Mouse (Mus musculus) cerebellum, postnatal 4 days (tissue): ENCODE measurements around the gene Gatd1.
A peak's percentile ranks its signal among the peaks of the same experiment; 100 is the strongest.
"Not testable (repeated sequence)": the region's sequence is repeated elsewhere in the genome, so short reads cannot be mapped to it uniquely, and the experiment has no call there.

Experiments used
- DNase-seq, 2 experiments: peaks; one replicate each; pipeline ENCODE4 v3.0.0; 2022; ENCODE audit warnings: low spot score in 2 of 2, mixed read lengths in 1 of 2

Gatd1 gene

DNA sequence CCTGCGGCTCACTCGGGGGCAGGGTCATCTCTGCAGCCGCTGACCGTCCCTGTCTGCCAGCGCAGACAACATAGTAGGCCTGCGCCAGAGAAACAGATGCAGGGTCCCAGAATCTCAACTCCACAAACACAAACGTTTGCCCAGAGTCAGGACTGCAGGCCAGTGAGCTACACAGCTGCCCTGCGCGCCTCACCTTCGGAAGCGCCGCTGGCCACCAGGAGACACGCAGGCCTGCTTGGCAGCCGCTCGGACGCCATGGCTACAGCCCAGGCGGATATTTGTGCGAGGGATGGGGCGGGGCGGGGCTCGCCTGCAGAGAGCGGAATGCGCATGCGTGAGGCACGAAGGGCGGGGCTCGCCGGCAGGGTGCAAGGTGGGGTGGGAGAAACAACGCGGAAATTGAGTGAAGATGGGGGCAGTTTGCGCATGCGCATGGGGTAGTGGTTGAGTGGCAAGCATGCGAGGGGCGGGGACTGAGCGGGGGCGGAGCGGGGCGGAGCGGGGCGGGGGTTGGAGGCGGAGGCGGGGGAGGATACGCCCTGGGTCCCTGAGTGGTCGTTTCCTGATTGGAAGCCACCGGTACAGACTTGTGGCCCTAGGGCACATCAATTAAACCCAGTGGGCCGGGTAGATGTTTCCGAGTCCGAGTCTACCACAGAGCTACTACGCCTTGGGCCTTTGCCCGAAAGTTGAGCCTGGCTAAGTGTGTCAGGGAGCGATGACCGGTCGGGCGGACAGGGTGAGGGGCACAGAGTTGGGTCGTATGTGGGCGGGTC lies at the start of gene Gatd1:
Gatd1 (minus strand) TSS at position 328 of the 776 bp plus-strand sequence.
- peak; percentile 100 for DNase-seq

DNA sequence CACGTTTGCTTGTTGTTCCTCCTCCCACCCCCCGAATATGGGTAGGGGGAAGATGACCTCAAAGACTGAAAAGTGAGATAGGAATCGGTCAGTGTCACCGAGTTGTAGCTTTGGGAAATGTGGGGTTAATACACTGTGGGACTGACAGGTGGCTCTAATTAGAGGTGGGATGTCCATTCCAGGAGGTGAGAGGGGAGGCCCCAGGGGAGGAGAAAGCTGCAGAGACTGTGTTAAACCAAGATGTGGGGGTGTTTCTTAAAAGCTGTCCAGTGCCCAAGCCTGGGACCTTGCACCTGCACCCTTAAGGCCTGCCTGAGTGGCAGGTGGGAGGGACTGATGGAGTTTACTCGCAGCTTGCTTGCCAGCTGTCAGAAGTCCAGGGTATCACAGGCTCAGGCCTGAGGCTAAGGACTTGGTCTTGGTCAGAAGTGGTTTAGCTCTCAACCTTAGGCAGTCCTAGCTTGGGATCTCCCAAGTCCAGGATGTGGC lies 48.4 kb upstream of the Gatd1 start:
- DNase-seq: no peak

DNA sequence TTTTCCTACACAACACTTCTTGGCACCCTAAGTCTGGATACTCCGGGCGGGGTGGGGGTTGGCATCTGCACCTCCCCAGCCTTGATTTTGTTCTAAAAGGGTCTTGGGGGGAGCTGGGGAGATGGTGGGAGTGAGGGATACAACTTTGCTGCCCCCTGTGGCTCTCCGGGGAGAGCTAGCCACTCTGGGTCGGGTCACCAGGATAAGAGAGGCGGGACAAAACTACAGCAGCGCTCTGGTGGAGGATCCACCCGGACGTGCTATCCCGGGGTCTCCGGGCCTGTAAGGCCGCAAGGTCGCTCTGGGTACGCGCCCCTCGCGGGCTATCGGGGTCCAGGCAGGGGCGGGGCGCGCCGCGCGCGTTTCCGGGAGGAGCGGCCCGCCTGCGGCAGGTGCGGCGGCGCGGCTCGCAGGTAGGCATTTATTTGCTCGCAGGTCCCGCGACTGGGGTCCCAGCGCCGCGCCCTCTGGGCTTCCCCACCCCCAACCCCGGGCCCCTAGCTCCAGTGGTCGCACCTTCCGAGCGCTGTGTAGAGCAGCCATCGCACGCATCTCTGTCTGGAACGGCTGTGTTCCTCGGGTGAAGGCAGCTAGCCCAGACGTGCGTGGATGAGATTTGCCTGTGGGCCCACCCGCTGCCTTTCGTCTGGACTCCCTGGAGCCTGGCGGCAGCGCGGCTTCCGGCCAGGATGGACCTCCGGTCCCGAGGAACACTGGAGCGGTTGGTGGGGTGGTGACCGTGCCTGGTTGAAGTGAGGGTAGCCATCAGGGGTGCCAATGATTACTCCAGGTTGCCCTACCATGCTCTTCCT lies 47.8 kb upstream of the Gatd1 start:
- DNase-seq: no peak

GRCm38 (mm10) chr7:141460391-141461113 lies 46.6 kb upstream of the Gatd1 start, which contains the start of gene Cracr2b:
Gene Cracr2b (plus strand): TSS chr7:141461094.
- no peak for DNase-seq

DNA sequence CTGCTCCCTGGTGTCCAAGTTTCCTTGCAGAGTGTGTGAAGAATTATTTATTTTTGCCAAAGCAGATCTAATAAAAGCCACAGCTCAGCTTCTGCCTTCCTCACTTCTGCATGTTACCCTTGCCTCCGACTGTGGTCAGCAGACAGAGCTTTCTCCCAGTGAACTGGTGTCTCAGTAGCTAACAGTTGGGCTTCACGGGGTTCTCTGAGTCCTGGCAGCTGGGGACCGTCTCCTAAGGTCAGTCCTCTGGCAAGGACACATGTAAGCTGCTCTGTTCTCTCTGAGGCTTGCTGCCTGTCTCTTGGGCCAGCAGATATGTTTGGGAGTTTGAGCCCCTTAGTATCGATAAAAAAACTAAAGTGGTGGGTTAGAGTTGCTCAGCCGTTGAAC lies 46.1 kb upstream of the Gatd1 start:
- no peak for DNase-seq

DNA sequence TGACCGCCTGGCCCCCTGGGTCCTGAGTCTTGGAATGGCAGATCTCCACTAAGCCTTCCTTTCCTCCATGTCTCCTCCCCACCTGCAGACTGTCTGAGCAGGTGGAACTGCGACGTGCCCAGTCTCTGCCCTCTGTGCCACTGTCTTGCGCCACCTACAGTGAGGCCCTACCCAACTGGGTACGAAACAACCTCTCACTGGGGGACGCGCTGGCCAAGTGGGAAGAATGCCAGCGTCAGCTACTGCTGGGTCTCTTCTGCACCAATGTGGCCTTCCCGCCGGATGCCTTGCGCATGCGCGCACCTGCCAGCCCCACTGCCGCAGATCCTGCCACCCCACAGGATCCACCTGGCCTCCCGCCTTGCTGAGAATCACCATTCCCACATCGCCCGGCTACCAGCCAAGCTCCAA lies 45.4 kb upstream of the Gatd1 start:
- no peak for DNase-seq

DNA sequence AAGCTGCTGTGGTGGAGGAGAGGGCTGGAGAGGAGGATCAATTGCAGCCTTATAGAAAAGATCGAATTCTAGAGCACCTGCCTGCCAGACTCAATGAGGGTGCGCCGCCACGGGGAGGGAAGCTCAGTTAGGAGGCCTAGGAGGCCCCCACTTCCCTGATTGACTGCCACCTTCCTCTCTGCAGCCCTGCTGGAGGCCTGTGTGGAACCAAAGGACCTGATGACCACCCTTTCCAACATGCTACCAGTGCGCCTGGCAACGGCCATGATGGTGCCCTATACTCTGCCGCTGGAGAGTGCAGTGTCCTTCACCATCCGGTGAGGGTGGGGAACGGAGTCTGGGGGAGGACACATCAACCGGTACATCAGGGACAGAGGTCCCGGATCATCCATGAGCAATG lies 44.7 kb upstream of the Gatd1 start:
- DNase-seq: no peak

- DNase-seq: no peak
Observed at GRCm38 (mm10) chr7:141457986-141458660, 44.2 kb upstream of the Gatd1 start.

DNA sequence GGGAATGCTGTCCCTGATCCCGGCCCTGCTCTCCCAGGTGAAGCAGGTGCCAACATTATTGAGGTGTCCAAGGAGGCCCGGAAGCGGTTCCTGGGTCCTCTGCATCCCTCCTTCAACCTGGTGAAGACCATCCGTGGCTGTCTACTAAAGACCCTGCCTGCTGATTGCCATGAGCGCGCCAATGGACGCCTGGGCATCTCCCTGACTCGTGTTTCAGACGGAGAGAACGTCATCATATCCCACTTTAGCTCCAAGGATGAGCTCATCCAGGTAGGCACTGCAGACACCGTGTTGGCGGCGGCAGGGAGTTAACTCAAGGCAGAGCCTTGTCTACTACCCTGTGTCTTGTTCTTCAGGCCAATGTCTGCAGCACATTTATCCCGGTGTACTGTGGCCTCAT lies 43.3 kb upstream of the Gatd1 start:
- no peak for DNase-seq

- no peak for DNase-seq
Observed at GRCm38 (mm10) chr7:141456739-141457138, 42.8 kb upstream of the Gatd1 start.

- DNase-seq: no peak
Observed at GRCm38 (mm10) chr7:141455610-141456314, 41.8 kb upstream of the Gatd1 start.

GRCm38 (mm10) chr7:141454967-141455551 lies 41.1 kb upstream of the Gatd1 start, which contains the start of gene Pnpla2:
Gene Pnpla2 (plus strand): TSS chr7:141455198.
- peak; percentile 85 to 91 for DNase-seq

- no peak for DNase-seq
Observed at GRCm38 (mm10) chr7:141453636-141454035, 39.7 kb upstream of the Gatd1 start.

DNA sequence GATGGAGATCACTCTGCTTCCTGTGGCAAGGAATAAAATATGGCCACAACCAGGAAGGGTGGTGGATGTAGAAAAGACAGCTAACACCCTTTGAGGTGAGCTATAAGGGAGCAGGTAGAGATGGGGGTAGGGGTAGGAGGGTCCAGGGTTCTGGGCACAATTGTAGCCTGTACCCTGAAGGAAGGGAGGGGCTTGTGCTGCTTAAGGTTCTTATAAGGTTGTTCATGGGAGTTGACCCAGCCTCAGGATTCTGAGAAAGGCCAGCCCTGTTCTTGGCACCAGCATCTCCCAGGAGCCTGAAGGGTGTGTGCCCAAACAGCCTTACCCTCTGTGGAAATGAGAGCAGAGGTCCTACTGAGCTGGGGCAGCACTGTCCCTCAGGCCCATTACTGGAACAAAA lies 38.0 kb upstream of the Gatd1 start:
- no peak for DNase-seq

GRCm38 (mm10) chr7:141447110-141447991 lies 33.4 kb upstream of the Gatd1 start, which contains the start of gene Rplp2:
Gene Rplp2 (plus strand): TSS chr7:141447370.
- peak; percentile 79 to 91 for DNase-seq

GRCm38 (mm10) chr7:141446374-141446773 lies 32.4 kb upstream of the Gatd1 start:
- DNase-seq: not testable (repeated sequence)

GRCm38 (mm10) chr7:141443828-141444237 lies 29.9 kb upstream of the Gatd1 start, which contains the start of gene Pidd1:
Gene Pidd1 (minus strand): TSS chr7:141444025.
- peak in 1 of 2 experiments; percentile 30 for DNase-seq

- peak in 1 of 2 experiments; percentile 29 for DNase-seq
Observed at GRCm38 (mm10) chr7:141443081-141443821, 29.3 kb upstream of the Gatd1 start.
